Mouse (Mus musculus) testis, adult 2 months (tissue): ENCODE data around the gene Gm9821. TPM values are rescaled to one million over a fixed set of nuclear protein-coding genes. Genes with fewer than 3 reads are reported as not detected.

ENCODE experiments used
- H3K27ac ChIP-seq: fragments of 200-500 bp; 2 replicates; pipeline ENCODE4 v1.5.1; 2012; ENCODE audit warnings: low read depth, low read length; ENCODE audit not compliant: control insufficient read depth, insufficient read depth
- H3K27me3 ChIP-seq: fragments of 200-500 bp; 2 replicates; pipeline ENCODE4 v1.6.1; 2012; ENCODE audit warnings: mild to moderate bottlenecking, low read length, moderate library complexity; ENCODE audit not compliant: control insufficient read depth, insufficient read depth
- H3K36me3 ChIP-seq: fragments of 200-500 bp; 2 replicates; pipeline ENCODE4 v1.6.1; 2012; ENCODE audit warnings: mild to moderate bottlenecking, low read length; ENCODE audit not compliant: control insufficient read depth, insufficient read depth
- H3K4me1 ChIP-seq: fragments of 200-500 bp; 2 replicates; pipeline ENCODE4 v1.6.1; 2012; ENCODE audit warnings: low read length; ENCODE audit not compliant: control insufficient read depth, insufficient read depth
- H3K4me3 ChIP-seq: fragments of 200-500 bp; 2 replicates; pipeline ENCODE4 v1.5.1; 2012; ENCODE audit warnings: low read depth, mild to moderate bottlenecking, low read length, moderate library complexity, mixed read lengths; ENCODE audit not compliant: control insufficient read depth
- CTCF ChIP-seq: fragments of 200-500 bp; IDR thresholded peaks from 2 replicates; pipeline ENCODE4 v1.5.1; 2012; ENCODE audit warnings: low read depth, mild to moderate bottlenecking, inconsistent platforms, low read length, moderate library complexity; ENCODE audit not compliant: control insufficient read depth, insufficient read depth, insufficient replicate concordance
- POLR2A ChIP-seq: fragments of 200-500 bp; IDR thresholded peaks from 2 replicates; pipeline ENCODE4 v1.6.1; 2012; ENCODE audit warnings: low read depth, mild to moderate bottlenecking, inconsistent platforms, low read length, moderate library complexity; ENCODE audit not compliant: control insufficient read depth
- polyA plus RNA-seq: library from polyadenylated mRNA; depleted of rRNA; stranded (reverse); fragments of >200 nt; gene quantifications from 2 replicates; pipeline ENCODE4 v1.2.3, GENCODE M21; 2012

Gene Gm9821
- polyA plus RNA-seq, 1 experiment, result not detected

DNA sequence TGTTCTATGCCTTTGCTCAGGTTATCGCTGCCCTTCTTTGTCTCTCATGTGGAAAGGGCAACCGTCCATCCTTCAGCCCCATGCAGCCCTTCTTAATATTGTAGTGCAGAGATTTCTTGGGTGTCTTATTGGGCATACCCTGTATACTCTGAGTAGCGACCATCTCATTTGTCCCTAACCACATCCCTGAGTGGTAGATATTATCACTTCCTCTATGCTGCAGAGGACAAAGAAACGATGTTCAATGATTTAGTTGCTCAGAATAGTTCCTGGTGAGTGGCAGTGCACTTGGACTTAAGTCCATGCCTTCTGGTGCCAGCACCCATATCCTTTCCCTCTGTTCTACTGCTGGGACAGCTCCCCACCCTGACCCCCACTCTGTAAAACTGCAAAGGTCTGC is 32.5 kb downstream of the Gm9821 start:
- H3K27ac ChIP-seq, result no peak overlapping the region
- peaks cover 12% of the 10 kb centered on the region for H3K4me1 ChIP-seq
- TF ChIP-seq CTCF, result no peak
- no peak for TF ChIP-seq POLR2A
- peaks cover 5% of the 10 kb centered on the region for H3K27me3 ChIP-seq
- H3K4me3 ChIP-seq, result no peak overlapping the region
- no peaks in the 10 kb centered on the region for H3K36me3 ChIP-seq

- H3K36me3 ChIP-seq, result no peaks in the 10 kb centered on the region
- peaks cover 5% of the 10 kb centered on the region for H3K27me3 ChIP-seq
- H3K27ac ChIP-seq, result no peak overlapping the region
- H3K4me1 ChIP-seq, result peaks cover 12% of the 10 kb centered on the region
- H3K4me3 ChIP-seq, result no peak overlapping the region
- TF ChIP-seq CTCF, result no peak
- TF ChIP-seq POLR2A, result no peak
Measured at GRCm38 (mm10) chr2:91978547-91978946, 33.0 kb downstream of the Gm9821 start.

GRCm38 (mm10) chr2:91980245-91980644 is 34.7 kb downstream of the Gm9821 start:
- TF ChIP-seq CTCF, result no peak
- no peak for TF ChIP-seq POLR2A
- Histone ChIP-seq H3K36me3 (no peaks in the 10 kb centered on the region), H3K27me3 (peaks cover 5% of the 10 kb centered on the region), H3K27ac (no peak overlapping the region), H3K4me1 (peaks cover 12% of the 10 kb centered on the region), H3K4me3 (no peak overlapping the region)

GRCm38 (mm10) chr2:91980830-91981229 is 35.3 kb downstream of the Gm9821 start:
- Histone ChIP-seq H3K27ac (no peak overlapping the region), H3K36me3 (no peaks in the 10 kb centered on the region), H3K27me3 (peaks cover 2% of the 10 kb centered on the region; the same call in 1 of the 2 replicates), H3K4me3 (no peak overlapping the region), H3K4me1 (peaks cover 6% of the 10 kb centered on the region)
- TF ChIP-seq POLR2A (no peak), CTCF (no peak)

DNA sequence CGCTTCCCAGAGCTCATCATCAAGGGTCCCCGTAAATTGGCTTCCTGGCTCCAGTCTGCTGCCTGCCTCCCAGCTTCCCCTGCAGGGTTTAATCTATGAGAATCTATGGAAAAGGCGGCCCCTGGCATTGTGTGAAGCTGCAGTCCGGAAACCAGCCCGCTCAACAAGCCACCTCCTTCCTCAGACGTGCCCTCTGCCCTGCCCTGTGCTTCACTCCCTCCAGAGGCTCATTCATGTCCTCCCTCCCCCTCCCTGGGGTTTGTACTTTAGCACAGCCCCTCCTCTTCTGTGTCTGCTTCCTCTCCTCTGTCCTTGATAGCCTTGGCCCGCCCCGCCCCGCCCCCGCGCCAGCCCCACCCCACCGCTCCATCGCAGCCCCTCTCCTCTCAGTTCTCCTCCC is 38.9 kb downstream of the Gm9821 start:
- TF ChIP-seq POLR2A (no peak), CTCF (no peak)
- H3K36me3 ChIP-seq, result no peaks in the 10 kb centered on the region
- H3K27ac ChIP-seq, result peak overlapping the region; percentile 12; the same call in 1 of the 2 replicates
- H3K4me1 ChIP-seq, result peaks cover 2% of the 10 kb centered on the region
- H3K4me3 ChIP-seq, result no peak overlapping the region
- no peaks in the 10 kb centered on the region for H3K27me3 ChIP-seq

GRCm38 (mm10) chr2:91984906-91985525 is 39.5 kb downstream of the Gm9821 start:
- no peak for TF ChIP-seq POLR2A
- TF ChIP-seq CTCF, result no peak
- no peak overlapping the region; the same call in 1 of the 2 replicates for H3K27ac ChIP-seq
- no peaks in the 10 kb centered on the region for H3K27me3 ChIP-seq
- no peak overlapping the region for H3K4me3 ChIP-seq
- no peaks in the 10 kb centered on the region for H3K36me3 ChIP-seq
- peaks cover 2% of the 10 kb centered on the region for H3K4me1 ChIP-seq

- Histone ChIP-seq H3K27ac (no peak overlapping the region), H3K36me3 (no peaks in the 10 kb centered on the region), H3K4me1 (peaks cover 2% of the 10 kb centered on the region), H3K27me3 (no peaks in the 10 kb centered on the region), H3K4me3 (no peak overlapping the region)
- no peak for TF ChIP-seq CTCF
- TF ChIP-seq POLR2A, result no peak
Measured at GRCm38 (mm10) chr2:91986071-91986470, 40.6 kb downstream of the Gm9821 start.
